Mouse (Mus musculus): Measurements from ENCODE around the gene Pde4a. TPM values are rescaled to one million over a fixed set of nuclear protein-coding genes. Genes with fewer than 3 reads are reported as not detected.
A peak's percentile ranks its signal among the peaks of the same experiment; 100 is the strongest.
"Not testable (repeated sequence)": the region's sequence is repeated elsewhere in the genome, so short reads cannot be mapped to it uniquely, and the experiment has no call there.

Gene Pde4a
- polyA plus RNA-seq, 1 experiment from 2014 or later, result 14.0 TPM

- Histone ChIP-seq H3K27me3 (ENCODE audit: control insufficient read depth, insufficient read depth, low read length) (no peaks in the 10 kb centered on the region), H3K4me1 (ENCODE audit: control insufficient read depth, insufficient read depth, low read length) (peaks cover 3% of the 10 kb centered on the region; the same call in 1 of the 2 replicates), H3K9me3 (ENCODE audit: control insufficient read depth, low read length) (no peaks in the 10 kb centered on the region), H3K27ac (ENCODE audit: low read depth, low read length) (no peak overlapping the region), H3K36me3 (ENCODE audit: control insufficient read depth, insufficient read depth, low read length) (no peaks in the 10 kb centered on the region; the same call in 1 of the 2 replicates), H3K4me3 (ENCODE audit: low read length) (no peak overlapping the region), H3K4me2 (replicated peaks; ENCODE audit: low read depth, low read length) (no peak overlapping the region), H3K9ac (ENCODE audit: low read depth, low read length) (no peak overlapping the region)
- no peak for ATAC-seq (ENCODE audit: low FRiP score, low TSS enrichment)
- 58% methylated on average over 25 of the region's 25 CpGs for WGBS
Measured at GRCm38 (mm10) chr9:21216050-21216841, 50.7 kb downstream of the Pde4a start.

DNA sequence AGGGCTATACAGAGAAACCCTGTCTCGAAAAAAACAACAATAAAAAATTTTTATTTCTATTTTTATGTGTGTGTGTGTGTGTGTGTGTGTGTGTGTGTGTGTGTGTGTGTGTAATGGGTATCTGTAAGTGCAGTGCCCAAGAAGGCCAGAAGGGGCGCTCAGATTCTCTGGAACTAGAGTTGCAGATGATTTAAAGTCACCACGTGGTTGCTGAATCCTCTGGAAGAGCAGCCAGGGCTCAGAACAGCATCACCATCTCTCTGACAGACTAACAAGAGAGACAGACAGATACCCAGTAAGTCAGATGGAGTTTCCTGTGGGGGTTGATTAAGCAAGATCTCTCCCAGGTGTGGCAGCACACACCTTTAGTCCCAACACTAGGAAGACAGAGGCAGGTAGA, 54.3 kb downstream of the Pde4a start:
- H3K27ac ChIP-seq (ENCODE audit: low read depth, low read length), result no peak overlapping the region
- ATAC-seq (ENCODE audit: low FRiP score, low TSS enrichment), result no peak
- 51% methylated on average over 3 of the region's 3 CpGs for WGBS

DNA sequence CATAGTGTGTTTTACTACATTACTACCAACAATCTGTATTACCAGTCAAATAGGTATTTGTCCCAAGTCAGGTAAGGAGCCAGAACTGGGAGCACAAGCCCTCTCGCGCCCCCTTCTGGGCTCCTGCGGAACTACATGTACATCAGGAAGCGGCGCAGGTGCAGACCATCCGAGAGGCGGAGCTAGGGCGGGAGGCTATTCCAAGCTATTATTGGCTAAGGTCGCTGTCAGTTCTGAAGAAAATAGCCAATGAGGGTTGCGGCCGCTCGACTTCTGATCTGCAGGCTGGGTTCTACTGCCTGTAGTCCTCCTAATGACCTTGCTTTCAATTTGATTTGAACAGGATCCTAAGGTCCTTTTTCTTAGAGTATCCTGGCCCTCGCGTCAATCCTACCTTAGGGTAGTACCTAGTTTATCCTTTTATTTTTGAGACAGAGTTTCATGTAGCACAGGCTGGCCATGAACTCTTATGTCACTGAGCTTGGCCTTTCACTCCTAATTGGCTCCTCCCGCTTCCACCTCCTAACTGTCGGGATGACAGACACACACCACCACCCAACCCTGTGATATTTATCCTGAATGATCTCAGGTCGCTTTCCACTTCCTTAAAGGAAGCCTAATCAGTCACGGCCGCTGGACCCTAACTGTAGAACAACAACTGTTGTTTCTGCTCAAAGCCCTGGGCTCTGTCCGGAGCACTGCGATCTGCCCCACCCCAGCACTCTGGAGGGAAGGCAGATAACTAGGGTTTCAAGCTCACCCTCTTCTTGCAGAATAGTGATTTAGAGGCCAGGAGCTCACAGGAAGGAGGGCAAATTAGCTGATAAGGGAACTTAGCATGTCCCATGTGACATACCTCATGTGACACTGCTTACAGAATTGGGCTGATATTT, 55.2 kb downstream of the Pde4a start:
- Histone ChIP-seq H3K4me1 (ENCODE audit: control insufficient read depth, insufficient read depth, low read length) (peaks cover 3% of the 10 kb centered on the region; the same call in 1 of the 2 replicates), H3K27me3 (ENCODE audit: control insufficient read depth, insufficient read depth, low read length) (no peaks in the 10 kb centered on the region), H3K4me3 (ENCODE audit: low read length) (peak overlapping the region; percentile 12; the same call in 1 of the 2 replicates), H3K4me2 (replicated peaks; ENCODE audit: low read depth, low read length) (peak overlapping the region; percentile 35), H3K9ac (ENCODE audit: low read depth, low read length) (no peak overlapping the region), H3K36me3 (ENCODE audit: control insufficient read depth, insufficient read depth, low read length) (no peaks in the 10 kb centered on the region), H3K27ac (ENCODE audit: low read depth, low read length) (no peak overlapping the region), H3K9me3 (ENCODE audit: control insufficient read depth, low read length) (no peaks in the 10 kb centered on the region)
- WGBS, result 12% methylated on average over 21 of the region's 21 CpGs
- ATAC-seq (ENCODE audit: low FRiP score, low TSS enrichment), result peak; percentile 87

More for the DNA sequence above, 54.3 kb downstream of the Pde4a start:
- H3K36me3 ChIP-seq (ENCODE audit: control insufficient read depth, insufficient read depth, low read length), result no peaks in the 10 kb centered on the region
- no peak overlapping the region for H3K4me2 ChIP-seq (replicated peaks; ENCODE audit: low read depth, low read length)
- H3K27me3 ChIP-seq (ENCODE audit: control insufficient read depth, insufficient read depth, low read length), result no peaks in the 10 kb centered on the region
- H3K4me3 ChIP-seq (ENCODE audit: low read length), result no peak overlapping the region
- H3K4me1 ChIP-seq (ENCODE audit: control insufficient read depth, insufficient read depth, low read length), result peaks cover 3% of the 10 kb centered on the region; the same call in 1 of the 2 replicates
- no peak overlapping the region for H3K9ac ChIP-seq (ENCODE audit: low read depth, low read length)
- no peaks in the 10 kb centered on the region for H3K9me3 ChIP-seq (ENCODE audit: control insufficient read depth, low read length)

DNA sequence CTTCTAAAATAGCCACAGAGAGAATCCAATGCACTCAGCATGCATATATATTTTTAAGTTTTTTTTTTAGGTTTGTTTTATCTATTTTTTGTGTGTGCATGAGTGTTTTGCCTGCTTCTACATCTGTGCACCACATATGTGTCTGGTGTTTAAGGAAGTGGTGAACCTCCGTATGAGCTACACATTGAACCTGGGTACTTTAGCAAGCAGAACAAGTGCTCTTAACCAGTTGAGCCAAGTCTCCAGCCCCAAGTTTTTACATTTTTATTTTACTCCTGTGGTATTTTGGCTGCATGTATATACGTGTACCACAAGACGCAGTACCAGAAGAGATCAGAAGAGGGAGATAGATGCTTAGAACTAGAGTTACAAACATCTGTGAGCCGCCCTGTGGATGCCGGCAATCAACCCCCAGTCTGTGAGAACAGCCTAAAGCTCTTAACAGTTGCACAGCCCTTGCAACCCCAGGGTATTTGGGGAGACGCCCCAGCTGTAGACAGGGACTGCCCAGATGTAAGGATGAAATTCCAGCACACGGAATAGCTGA, 55.9 kb downstream of the Pde4a start:
- H3K9ac ChIP-seq (ENCODE audit: low read depth, low read length), result no peak overlapping the region
- no peaks in the 10 kb centered on the region for H3K9me3 ChIP-seq (ENCODE audit: control insufficient read depth, low read length)
- 0 out of 2 replicates have a peak, but pooled peaks cover 3% of the 10 kb centered on the region for H3K4me1 ChIP-seq (ENCODE audit: control insufficient read depth, insufficient read depth, low read length)
- H3K27ac ChIP-seq (ENCODE audit: low read depth, low read length), result no peak overlapping the region
- no peaks in the 10 kb centered on the region for H3K27me3 ChIP-seq (ENCODE audit: control insufficient read depth, insufficient read depth, low read length)
- H3K4me3 ChIP-seq (ENCODE audit: low read length), result no peak overlapping the region
- no peak overlapping the region; the same call in 1 of the 2 replicates for H3K4me2 ChIP-seq (replicated peaks; ENCODE audit: low read depth, low read length)
- no peaks in the 10 kb centered on the region for H3K36me3 ChIP-seq (ENCODE audit: control insufficient read depth, insufficient read depth, low read length)
- no peak for ATAC-seq (ENCODE audit: low FRiP score, low TSS enrichment)
- 20% methylated on average over 7 of the region's 7 CpGs for WGBS

DNA sequence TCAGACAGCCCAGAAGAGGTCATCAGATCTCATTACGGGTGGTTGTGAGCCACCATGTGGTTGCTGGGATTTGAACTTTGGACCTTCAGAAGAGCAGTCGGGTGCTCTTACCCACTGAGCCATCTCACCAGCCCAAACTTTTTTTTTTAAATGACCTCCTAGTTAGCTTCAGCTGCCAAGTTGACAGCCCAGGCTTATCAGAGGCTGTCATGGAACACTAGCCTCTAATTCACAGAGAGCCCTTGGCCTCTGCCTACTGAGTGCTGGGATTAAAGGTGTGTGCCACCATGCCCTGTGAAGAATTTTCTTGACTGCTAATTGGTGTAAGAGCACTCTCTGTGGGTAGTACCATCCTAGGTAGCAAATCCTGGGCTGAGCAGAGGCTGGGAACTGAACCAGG, 58.0 kb downstream of the Pde4a start:
- peaks cover 13% of the 10 kb centered on the region; the same call in 1 of the 2 replicates for H3K4me1 ChIP-seq (ENCODE audit: control insufficient read depth, insufficient read depth, low read length)
- H3K36me3 ChIP-seq (ENCODE audit: control insufficient read depth, insufficient read depth, low read length); H3K9me3 ChIP-seq (ENCODE audit: control insufficient read depth, low read length); H3K27me3 ChIP-seq (ENCODE audit: control insufficient read depth, insufficient read depth, low read length); ATAC-seq (ENCODE audit: low FRiP score, low TSS enrichment); H3K4me2 ChIP-seq (replicated peaks; ENCODE audit: low read depth, low read length); H3K27ac ChIP-seq (ENCODE audit: low read depth, low read length); H3K4me3 ChIP-seq (ENCODE audit: low read length); H3K9ac ChIP-seq (ENCODE audit: low read depth, low read length): not testable (repeated sequence)
- WGBS, result 88% methylated on average over 1 of the region's 2 CpGs

GRCm38 (mm10) chr9:21223906-21224305, 58.4 kb downstream of the Pde4a start:
- no peak overlapping the region for H3K4me3 ChIP-seq (ENCODE audit: low read length)
- 91% methylated on average over 6 of the region's 6 CpGs for WGBS
- H3K27me3 ChIP-seq (ENCODE audit: control insufficient read depth, insufficient read depth, low read length), result no peaks in the 10 kb centered on the region
- no peaks in the 10 kb centered on the region for H3K9me3 ChIP-seq (ENCODE audit: control insufficient read depth, low read length)
- ATAC-seq (ENCODE audit: low FRiP score, low TSS enrichment), result no peak
- H3K27ac ChIP-seq (ENCODE audit: low read depth, low read length), result no peak overlapping the region
- no peak overlapping the region for H3K9ac ChIP-seq (ENCODE audit: low read depth, low read length)
- peaks cover 13% of the 10 kb centered on the region; the same call in 1 of the 2 replicates for H3K4me1 ChIP-seq (ENCODE audit: control insufficient read depth, insufficient read depth, low read length)
- H3K4me2 ChIP-seq (replicated peaks; ENCODE audit: low read depth, low read length), result no peak overlapping the region
- H3K36me3 ChIP-seq (ENCODE audit: control insufficient read depth, insufficient read depth, low read length), result no peaks in the 10 kb centered on the region

DNA sequence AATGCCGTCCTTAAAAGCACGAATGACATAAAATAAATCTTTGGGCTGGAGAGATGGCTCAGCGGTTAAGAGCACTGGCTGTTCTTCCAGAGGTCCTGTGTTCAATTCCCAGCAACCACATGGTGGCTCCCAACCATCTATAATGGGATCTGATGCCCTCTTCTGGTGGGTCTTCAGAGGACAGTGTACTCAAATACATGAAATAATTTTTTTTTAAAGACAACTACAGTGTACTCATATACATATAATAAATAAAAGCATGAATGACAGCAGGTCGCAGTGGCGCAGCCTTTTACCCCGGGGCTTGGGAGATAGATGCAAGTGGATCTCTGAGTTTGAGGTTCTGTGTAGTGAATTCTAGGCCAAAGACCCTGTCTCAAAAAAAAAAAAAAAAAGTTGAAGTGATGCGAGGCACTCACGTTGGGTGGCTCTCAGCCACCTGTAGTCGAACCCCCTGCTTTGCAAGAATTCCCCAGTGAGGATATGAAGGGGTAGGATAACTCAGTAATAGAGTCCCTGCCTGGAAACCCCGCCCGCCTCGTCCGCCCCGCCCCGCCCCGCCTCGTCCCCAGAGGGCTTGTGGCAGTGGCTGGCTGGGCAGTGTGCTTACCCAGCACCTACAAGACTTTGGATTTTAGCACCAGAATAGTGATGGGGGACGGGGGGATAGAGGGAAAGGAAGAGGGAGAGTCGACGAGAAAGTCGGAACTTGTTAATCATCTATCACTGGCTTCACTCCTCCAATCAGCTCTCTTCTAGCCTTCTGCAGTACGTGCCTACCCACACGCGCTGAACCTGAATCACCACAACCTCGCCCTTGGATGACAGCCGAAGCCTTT, 59.3 kb downstream of the Pde4a start:
- H3K9me3 ChIP-seq (ENCODE audit: control insufficient read depth, low read length), result no peaks in the 10 kb centered on the region
- peak overlapping the region; percentile 49 for H3K4me2 ChIP-seq (replicated peaks; ENCODE audit: low read depth, low read length)
- peaks cover 7% of the 10 kb centered on the region for H3K36me3 ChIP-seq (ENCODE audit: control insufficient read depth, insufficient read depth, low read length)
- WGBS, result 19% methylated on average over 26 of the region's 26 CpGs
- peak overlapping the region; percentile 45 for H3K9ac ChIP-seq (ENCODE audit: low read depth, low read length)
- H3K27ac ChIP-seq (ENCODE audit: low read depth, low read length), result 0 out of 2 replicates have a peak overlapping the region, but pooled peaks have one; percentile 30
- no peaks in the 10 kb centered on the region for H3K27me3 ChIP-seq (ENCODE audit: control insufficient read depth, insufficient read depth, low read length)
- ATAC-seq (ENCODE audit: low FRiP score, low TSS enrichment), result peak; percentile 21; the same call in 1 of the 2 replicates
- H3K4me1 ChIP-seq (ENCODE audit: control insufficient read depth, insufficient read depth, low read length), result peaks cover 13% of the 10 kb centered on the region; the same call in 1 of the 2 replicates
- H3K4me3 ChIP-seq (ENCODE audit: low read length), result peak overlapping the region; percentile 32

GRCm38 (mm10) chr9:21225415-21225758, 59.9 kb downstream of the Pde4a start:
- peaks cover 13% of the 10 kb centered on the region; the same call in 1 of the 2 replicates for H3K4me1 ChIP-seq (ENCODE audit: control insufficient read depth, insufficient read depth, low read length)
- 0 out of 2 replicates have a peak overlapping the region, but pooled peaks have one; percentile 30 for H3K27ac ChIP-seq (ENCODE audit: low read depth, low read length)
- H3K27me3 ChIP-seq (ENCODE audit: control insufficient read depth, insufficient read depth, low read length), result no peaks in the 10 kb centered on the region
- H3K9me3 ChIP-seq (ENCODE audit: control insufficient read depth, low read length), result no peaks in the 10 kb centered on the region
- WGBS, result 6% methylated on average over 7 of the region's 7 CpGs
- peaks cover 11% of the 10 kb centered on the region for H3K36me3 ChIP-seq (ENCODE audit: control insufficient read depth, insufficient read depth, low read length)
- H3K4me3 ChIP-seq (ENCODE audit: low read length), result peak overlapping the region; percentile 32
- H3K4me2 ChIP-seq (replicated peaks; ENCODE audit: low read depth, low read length), result peak overlapping the region; percentile 49
- ATAC-seq (ENCODE audit: low FRiP score, low TSS enrichment), result no peak
- H3K9ac ChIP-seq (ENCODE audit: low read depth, low read length), result peak overlapping the region; percentile 45
